Mouse (Mus musculus) E14TG2a.4 (cell line): Measurements from ENCODE around the gene Tyw1.

Source experiments
- H3K27me3 ChIP-seq: 2 replicates; pipeline ENCODE4 v1.6.1; 2014; ENCODE audit warnings: low read length, control low read depth; ENCODE audit not compliant: insufficient read depth
- H3K36me3 ChIP-seq: 2 replicates; pipeline ENCODE4 v1.6.1; 2014; ENCODE audit warnings: low read length, control low read depth; ENCODE audit not compliant: insufficient read depth
- H3K4me1 ChIP-seq: replicated peaks from 2 replicates; pipeline ENCODE4 v1.6.1; 2014; ENCODE audit warnings: low read depth, low read length, control low read depth
- H3K4me3 ChIP-seq: replicated peaks from 2 replicates; pipeline ENCODE4 v1.5.1; 2014; ENCODE audit warnings: mild to moderate bottlenecking, low read length
- H3K9me3 ChIP-seq: 2 replicates; pipeline ENCODE4 v1.6.1; 2014; ENCODE audit warnings: low read length, control low read depth
- CTCF ChIP-seq: conservative IDR thresholded peaks from 2 replicates; pipeline ENCODE4 v1.5.1; 2014; ENCODE audit warnings: low read length
- NANOG ChIP-seq: IDR thresholded peaks from 2 replicates; pipeline ENCODE4 v1.6.1; 2014; ENCODE audit warnings: borderline replicate concordance, low read length, mixed read lengths
- POU5F1 ChIP-seq: IDR thresholded peaks from 2 replicates; pipeline ENCODE4 v1.6.1; 2014; ENCODE audit warnings: low read length, borderline replicate concordance

Tyw1 gene

GRCm38 (mm10) chr5:130255017-130255720, at the start of gene Tyw1, which contains the start of gene Sbds:
Gene Tyw1, plus strand, starts transcription at chr5:130255619.
Gene Sbds, minus strand, starts transcription at chr5:130255530.
- TF ChIP-seq NANOG (no peak), CTCF (no peak), POU5F1 (no peak)
- H3K4me3 ChIP-seq: peak within 1 kb of the TSS; percentile 96
- peaks cover 56% of the 10 kb centered on the region for H3K36me3 ChIP-seq
- H3K27me3 ChIP-seq: no peaks in the 10 kb centered on the region
- no peaks in the 10 kb centered on the region for H3K9me3 ChIP-seq
- H3K4me1 ChIP-seq: peaks cover 41% of the 10 kb centered on the region

GRCm38 (mm10) chr5:130207299-130207698, 48.1 kb upstream of the Tyw1 start:
- H3K36me3 ChIP-seq: peaks cover 74% of the 10 kb centered on the region
- TF ChIP-seq CTCF: no peak
- no peak for TF ChIP-seq POU5F1
- no peak for TF ChIP-seq NANOG
- peaks cover 24% of the 10 kb centered on the region for H3K4me1 ChIP-seq

GRCm38 (mm10) chr5:130212956-130213355, 42.5 kb upstream of the Tyw1 start:
- no peak for TF ChIP-seq CTCF
- TF ChIP-seq POU5F1: no peak
- no peak for TF ChIP-seq NANOG
- H3K4me3 ChIP-seq: no peak overlapping the region
- no peaks in the 10 kb centered on the region for H3K27me3 ChIP-seq
- peaks cover 40% of the 10 kb centered on the region for H3K4me1 ChIP-seq
- H3K36me3 ChIP-seq: peaks cover 66% of the 10 kb centered on the region
- no peaks in the 10 kb centered on the region for H3K9me3 ChIP-seq

More at GRCm38 (mm10) chr5:130207299-130207698, 48.1 kb upstream of the Tyw1 start:
- H3K4me3 ChIP-seq: no peak overlapping the region
- no peaks in the 10 kb centered on the region for H3K9me3 ChIP-seq
- no peaks in the 10 kb centered on the region for H3K27me3 ChIP-seq

GRCm38 (mm10) chr5:130216781-130217180, 38.6 kb upstream of the Tyw1 start, which contains the start of gene Tmem248:
Gene Tmem248, plus strand, starts transcription at chr5:130217081.
- H3K36me3 ChIP-seq: peaks cover 30% of the 10 kb centered on the region
- peaks cover 56% of the 10 kb centered on the region for H3K4me1 ChIP-seq
- no peaks in the 10 kb centered on the region for H3K27me3 ChIP-seq
- TF ChIP-seq CTCF (peak; percentile 30), NANOG (no peak)
- H3K9me3 ChIP-seq: no peaks in the 10 kb centered on the region
- H3K4me3 ChIP-seq: no peak within 1 kb of the TSS

GRCm38 (mm10) chr5:130217406-130217805, 38.0 kb upstream of the Tyw1 start:
- Histone ChIP-seq H3K36me3 (peaks cover 25% of the 10 kb centered on the region), H3K4me3 (no peak overlapping the region), H3K9me3 (no peaks in the 10 kb centered on the region), H3K4me1 (peaks cover 53% of the 10 kb centered on the region), H3K27me3 (no peaks in the 10 kb centered on the region)
- no peak for TF ChIP-seq CTCF
- no peak for TF ChIP-seq POU5F1
- no peak for TF ChIP-seq NANOG

- no peaks in the 10 kb centered on the region for H3K27me3 ChIP-seq
- 0 out of 2 replicates have a peak overlapping the region, but pooled peaks have one; percentile 10 for H3K4me3 ChIP-seq
- TF ChIP-seq POU5F1 (no peak), NANOG (no peak), CTCF (no peak)
These were observed 37.1 kb upstream of the Tyw1 start for GRCm38 (mm10) chr5:130218336-130218735.

GRCm38 (mm10) chr5:130221316-130221715, 34.1 kb upstream of the Tyw1 start:
- H3K9me3 ChIP-seq: no peaks in the 10 kb centered on the region
- peaks cover 25% of the 10 kb centered on the region for H3K36me3 ChIP-seq
- peak overlapping the region; percentile 99 for H3K4me3 ChIP-seq
- TF ChIP-seq POU5F1: no peak
- peaks cover 77% of the 10 kb centered on the region for H3K4me1 ChIP-seq
- H3K27me3 ChIP-seq: no peaks in the 10 kb centered on the region

More at GRCm38 (mm10) chr5:130218336-130218735, 37.1 kb upstream of the Tyw1 start:
- H3K9me3 ChIP-seq: no peaks in the 10 kb centered on the region
- H3K4me1 ChIP-seq: peaks cover 51% of the 10 kb centered on the region
- peaks cover 16% of the 10 kb centered on the region for H3K36me3 ChIP-seq

GRCm38 (mm10) chr5:130221760-130222145, 33.7 kb upstream of the Tyw1 start:
- Histone ChIP-seq H3K4me3 (peak overlapping the region; percentile 99), H3K4me1 (peaks cover 79% of the 10 kb centered on the region), H3K27me3 (no peaks in the 10 kb centered on the region), H3K9me3 (no peaks in the 10 kb centered on the region), H3K36me3 (peaks cover 29% of the 10 kb centered on the region)
- no peak for TF ChIP-seq CTCF
- no peak for TF ChIP-seq POU5F1
- no peak for TF ChIP-seq NANOG
